Mouse (Mus musculus): Measurements from ENCODE around the gene Trpc7. TPM values are rescaled to one million over a fixed set of nuclear protein-coding genes. Genes with fewer than 3 reads are reported as not detected.

The Trpc7 gene
- total RNA-seq (2021): 1 to 10 TPM; 1.9 to 2.4 TPM

DNA sequence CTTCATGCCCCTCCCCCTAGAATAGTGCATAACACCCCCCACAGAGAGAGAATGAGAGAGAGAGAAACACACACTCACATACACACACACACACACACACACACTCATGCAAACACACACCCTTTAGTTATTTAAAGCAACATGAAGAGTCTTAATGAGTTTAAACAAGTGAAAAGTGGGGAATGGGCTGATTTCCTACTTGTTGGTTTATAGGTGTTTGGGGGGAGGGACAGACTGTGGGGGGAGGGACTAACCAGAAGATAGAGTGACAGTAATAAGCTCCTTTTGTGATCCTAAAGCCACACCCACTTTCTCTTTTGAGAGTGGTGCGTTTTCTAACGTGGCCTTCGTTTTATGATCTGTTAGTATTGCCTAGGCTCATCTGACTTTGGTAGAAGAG, at the start of gene Trpc7:
Gene Trpc7, minus strand, starts transcription at position 101 of the 400 bp plus-strand sequence.
- DNase-seq (ENCODE audit: extremely low spot score in 1 of 2, low spot score in 1 of 2): no peak

DNA sequence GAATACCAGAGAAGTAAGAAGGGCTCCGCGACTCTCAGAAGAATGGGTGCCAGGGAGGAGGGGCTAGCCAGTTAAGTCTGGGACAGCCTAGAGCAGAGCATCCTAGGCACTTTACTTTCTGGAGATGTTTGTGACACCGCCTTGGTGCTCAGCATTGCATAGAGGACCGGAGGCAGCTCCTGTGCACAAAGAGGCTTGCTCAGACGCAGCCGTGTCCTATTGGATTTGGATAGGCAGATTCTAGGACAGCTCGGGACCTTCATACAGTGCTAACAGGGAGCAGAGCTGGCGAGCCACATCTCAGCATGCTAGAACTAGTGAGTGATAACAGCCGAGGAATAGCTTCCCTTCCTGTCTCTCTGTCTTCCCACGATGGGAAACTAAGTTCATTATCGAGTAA, 43.5 kb upstream of the Trpc7 start:
- no peak for DNase-seq (ENCODE audit: extremely low spot score in 1 of 2, low spot score in 1 of 2)

DNA sequence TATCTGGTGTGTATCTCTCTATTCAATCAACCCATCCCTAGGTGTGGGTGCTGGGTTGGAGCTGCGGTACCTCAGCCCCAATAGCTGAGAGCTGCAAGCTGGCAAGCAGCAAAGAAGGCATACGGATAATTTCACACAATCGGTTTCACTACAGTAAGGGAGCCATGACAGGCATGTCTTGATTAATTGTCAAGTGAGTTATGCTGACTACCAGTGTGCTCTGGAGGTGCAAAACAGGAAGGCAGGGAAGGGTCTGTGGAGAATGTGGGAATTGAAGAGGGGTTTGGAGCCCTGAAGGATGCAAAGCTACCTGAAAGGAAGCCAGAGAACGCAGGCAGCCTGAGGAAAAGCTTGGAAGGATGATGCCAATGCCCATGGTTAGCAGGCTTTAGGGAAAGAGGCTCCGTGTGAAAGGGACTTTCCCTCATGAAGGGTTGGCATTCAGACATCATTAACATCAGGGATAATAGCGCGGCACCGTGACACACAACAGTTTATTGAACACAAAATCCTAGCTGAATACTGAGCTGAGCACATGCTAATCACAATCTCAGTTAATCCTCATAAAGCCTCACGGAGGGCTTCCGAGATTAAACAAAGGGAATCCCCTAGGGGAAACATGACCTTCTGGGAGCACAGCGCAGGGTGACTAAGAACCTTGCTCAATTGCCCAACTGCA, 38.2 kb upstream of the Trpc7 start:
- DNase-seq (ENCODE audit: extremely low spot score in 1 of 2, low spot score in 1 of 2): no peak

GRCm38 (mm10) chr13:56930421-56930820, 34.6 kb upstream of the Trpc7 start:
- DNase-seq (ENCODE audit: extremely low spot score in 1 of 2, low spot score in 1 of 2): no peak

DNA sequence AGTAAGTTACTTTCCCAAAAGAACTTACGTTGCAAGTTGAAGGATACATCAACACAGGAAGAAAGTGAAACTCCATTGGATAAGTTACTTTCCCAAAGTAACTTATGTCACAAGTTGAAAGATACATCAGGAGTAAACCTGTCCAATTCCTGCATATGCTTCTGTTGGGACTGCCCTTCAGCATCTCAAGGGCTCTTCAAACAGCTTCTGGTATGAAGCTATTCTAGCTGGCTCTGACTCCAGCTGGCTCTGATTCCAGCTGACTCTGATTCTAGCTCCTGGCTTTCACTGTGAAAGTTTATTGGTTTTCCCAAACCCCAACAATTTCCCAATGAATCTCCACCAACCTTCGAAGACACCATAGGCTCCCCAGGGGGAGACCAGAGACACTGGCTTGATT, 27.2 kb upstream of the Trpc7 start:
- DNase-seq (ENCODE audit: extremely low spot score in 1 of 2, low spot score in 1 of 2): no peak

- no peak for DNase-seq (ENCODE audit: extremely low spot score in 1 of 2, low spot score in 1 of 2)
Observed at GRCm38 (mm10) chr13:56921251-56921650, 25.5 kb upstream of the Trpc7 start.

DNA sequence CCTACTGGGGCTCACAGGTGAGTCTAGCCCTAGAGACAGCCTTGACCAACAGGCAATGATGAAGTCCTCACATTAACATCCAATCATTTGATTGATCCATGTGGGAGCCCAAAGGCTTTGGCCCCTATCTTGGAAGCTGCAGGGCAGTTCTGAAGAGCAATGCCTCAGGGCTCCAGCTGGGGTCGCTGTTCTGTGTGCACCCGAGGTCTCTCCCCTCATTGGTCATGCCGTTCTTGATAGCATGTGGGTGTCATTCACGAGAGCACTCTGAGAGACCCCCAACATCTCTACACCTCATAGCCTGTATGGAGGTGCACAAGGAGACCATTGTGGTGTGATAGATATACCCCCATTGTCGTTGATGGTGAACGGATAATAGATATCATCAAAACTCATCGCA, 18.9 kb upstream of the Trpc7 start:
- DNase-seq (ENCODE audit: extremely low spot score in 1 of 2, low spot score in 1 of 2): no peak

DNA sequence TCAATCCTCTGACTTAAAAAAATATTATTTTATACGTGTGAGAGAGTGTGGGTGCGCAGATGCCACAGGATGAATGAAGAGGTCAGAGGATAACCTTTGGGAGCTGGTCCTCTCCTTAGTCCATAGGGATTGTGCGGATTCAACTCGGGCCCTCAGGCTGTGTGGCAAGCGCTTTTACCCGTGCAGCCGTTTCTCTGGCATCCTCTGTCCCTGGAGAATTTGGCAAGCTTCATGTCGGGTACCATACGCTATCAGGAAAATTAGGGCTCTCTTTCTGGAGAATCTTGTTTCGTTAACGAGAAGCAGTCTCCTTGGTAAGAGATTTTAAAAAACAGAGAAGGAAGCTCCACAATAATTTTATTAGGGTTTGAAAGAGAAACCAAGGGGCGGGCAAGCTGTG, 15.3 kb upstream of the Trpc7 start:
- no peak for DNase-seq (ENCODE audit: extremely low spot score in 1 of 2, low spot score in 1 of 2)

- peak; percentile 28 to 61 for DNase-seq (ENCODE audit: extremely low spot score in 1 of 2, low spot score in 1 of 2)
Observed at GRCm38 (mm10) chr13:56895386-56895785, 407 bp downstream of the Trpc7 start.

- DNase-seq (ENCODE audit: extremely low spot score in 1 of 2, low spot score in 1 of 2): peak in 1 of 2 experiments; percentile 31
Observed at GRCm38 (mm10) chr13:56894543-56894942, 1.2 kb downstream of the Trpc7 start.

DNA sequence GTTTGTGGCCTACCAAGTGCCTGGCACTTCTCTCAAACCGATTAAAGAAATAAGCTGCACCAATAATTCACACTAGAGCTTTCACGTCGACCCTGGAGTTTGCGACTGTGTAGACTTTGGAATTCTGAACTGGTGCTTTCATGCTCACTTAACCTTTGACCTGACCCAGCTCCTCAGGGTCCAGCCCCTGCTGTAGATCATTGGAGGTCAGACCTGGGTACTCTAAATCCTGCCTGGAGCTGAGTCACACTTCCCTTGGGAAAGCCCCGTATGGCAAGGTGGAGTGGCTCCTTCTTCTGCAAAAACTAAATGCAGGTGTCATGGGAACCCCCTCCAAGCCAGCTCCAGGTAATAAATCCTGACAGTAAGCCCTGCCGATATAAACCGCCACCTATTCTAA, 5.9 kb downstream of the Trpc7 start:
- no peak for DNase-seq (ENCODE audit: extremely low spot score in 1 of 2, low spot score in 1 of 2)

GRCm38 (mm10) chr13:56882931-56883330, 12.9 kb downstream of the Trpc7 start:
- no peak for DNase-seq (ENCODE audit: extremely low spot score in 1 of 2, low spot score in 1 of 2)

GRCm38 (mm10) chr13:56864567-56864966, 31.2 kb downstream of the Trpc7 start:
- no peak for DNase-seq (ENCODE audit: extremely low spot score in 1 of 2, low spot score in 1 of 2)

DNA sequence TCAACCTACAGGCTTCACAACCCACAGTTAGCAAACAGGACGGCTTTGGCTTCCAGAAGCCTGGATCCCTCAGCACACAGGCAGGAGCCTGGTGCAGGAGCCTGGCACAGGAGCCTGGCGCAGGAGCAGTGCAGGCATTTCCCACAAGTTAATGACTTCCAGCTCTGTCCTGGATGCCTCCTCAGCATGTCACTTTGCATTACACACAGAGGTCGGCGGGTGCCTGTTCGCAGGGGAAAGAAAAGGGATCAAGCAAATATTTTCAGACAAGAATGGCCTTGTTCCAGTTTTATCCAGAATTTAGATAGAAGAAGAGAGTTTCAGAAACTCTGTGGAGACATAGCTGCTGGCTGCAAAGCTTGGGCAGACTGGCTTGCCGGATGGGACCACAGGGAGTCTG, 33.8 kb downstream of the Trpc7 start:
- DNase-seq (ENCODE audit: extremely low spot score in 1 of 2, low spot score in 1 of 2): no peak

- no peak for DNase-seq (ENCODE audit: extremely low spot score in 1 of 2, low spot score in 1 of 2)
Observed at GRCm38 (mm10) chr13:56854506-56854905, 41.3 kb downstream of the Trpc7 start.

GRCm38 (mm10) chr13:56853436-56853835, 42.4 kb downstream of the Trpc7 start:
- peak; percentile 26 to 31 for DNase-seq (ENCODE audit: extremely low spot score in 1 of 2, low spot score in 1 of 2)

GRCm38 (mm10) chr13:56845866-56846265, 49.9 kb downstream of the Trpc7 start:
- no peak for DNase-seq (ENCODE audit: extremely low spot score in 1 of 2, low spot score in 1 of 2)

- DNase-seq (ENCODE audit: extremely low spot score in 1 of 2, low spot score in 1 of 2): no peak
Observed at GRCm38 (mm10) chr13:56815471-56815870, 80.3 kb downstream of the Trpc7 start.

- peak; percentile 90 to 99 for DNase-seq (ENCODE audit: extremely low spot score in 1 of 2, low spot score in 1 of 2)
Observed at GRCm38 (mm10) chr13:56806776-56807490, 88.9 kb downstream of the Trpc7 start.

DNA sequence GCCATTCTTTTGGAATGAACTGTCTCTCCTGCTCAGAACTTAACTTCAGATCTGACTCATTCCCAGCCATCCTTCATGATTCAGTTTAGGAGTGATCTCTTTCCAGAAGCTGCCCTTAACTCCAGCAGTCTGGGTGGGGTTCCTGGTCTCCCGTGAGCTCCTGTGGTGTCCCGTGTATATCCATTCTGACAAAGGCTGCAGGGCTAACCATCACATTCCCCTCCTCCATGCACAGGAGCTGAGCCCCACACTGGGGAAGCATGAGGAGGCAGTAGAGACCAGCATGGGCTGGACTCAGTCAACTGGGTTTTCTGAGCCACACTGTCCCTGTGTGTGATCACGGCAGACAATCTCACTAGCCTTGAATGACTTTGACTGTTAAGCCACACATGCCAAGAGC, 90.7 kb downstream of the Trpc7 start:
- no peak for DNase-seq (ENCODE audit: extremely low spot score in 1 of 2, low spot score in 1 of 2)

DNA sequence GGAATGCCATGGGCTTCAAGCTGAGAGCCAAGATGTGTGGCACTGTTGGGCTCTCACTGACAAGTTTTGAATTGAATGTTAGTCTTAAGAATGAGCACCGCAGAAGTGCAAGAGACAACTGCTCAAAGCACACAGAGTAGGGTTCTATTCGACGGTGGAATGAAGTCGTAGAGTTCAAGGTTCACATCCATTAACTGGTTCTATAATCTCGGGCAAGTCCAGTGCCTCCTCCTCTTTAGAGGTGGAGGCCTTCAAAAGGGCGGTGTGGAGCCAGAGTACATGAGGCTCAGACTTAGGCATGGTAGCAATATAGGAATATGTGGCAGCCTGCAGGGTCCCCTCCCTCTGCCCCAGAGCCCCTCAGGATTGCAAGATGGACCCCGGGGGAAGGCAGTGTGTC, 98.3 kb downstream of the Trpc7 start:
- DNase-seq (ENCODE audit: extremely low spot score in 1 of 2, low spot score in 1 of 2): no peak

- DNase-seq (ENCODE audit: extremely low spot score in 1 of 2, low spot score in 1 of 2): no peak
Observed at GRCm38 (mm10) chr13:56795501-56795900, 100.3 kb downstream of the Trpc7 start.
